Comparison of ENCODE assay signal across 9 mouse cellular contexts in genomic region chr5:101703374-101704260, GRCm38 (mm10). TPM values are rescaled to one million over a fixed set of nuclear protein-coding genes. Genes with fewer than 3 reads are reported as not detected.
A peak's percentile ranks its signal among the peaks of the same experiment; 100 is the strongest.
DNase-seq lines count a peak whose midpoint lies in the region; ATAC-seq and TF ChIP-seq lines count a peak whose summit lies in the region.
"Had no signal": no experiment of that assay in that cellular context is flagged by ENCODE, and none has a peak within 500 bp of the region (broad histone marks: within the 10 kb centered on the region; RNA-seq: fewer than 3 reads in every experiment).

No protein-coding gene starts in this region.

- H3K9ac ChIP-seq in limb, embryonic 15.5 days: no peak overlapping the region
- H3K9ac ChIP-seq: neural tube, embryonic 13.5 days had no signal

- no peaks in the 10 kb centered on the region for H3K27me3 ChIP-seq in limb, embryonic 15.5 days

- no peak for ATAC-seq in limb, embryonic 15.5 days (ENCODE audit: insufficient number of reproducible peaks, low FRiP score, low TSS enrichment, low read depth)

- no peak for TF ChIP-seq CTCF in left cerebral cortex, adult 2 months (IDR thresholded peaks at IDR 0.05)
- no peak for TF ChIP-seq CTCF in brain, embryonic 14.5 days (IDR thresholded peaks at IDR 0.05; ENCODE audit: borderline replicate concordance, extremely low read depth, insufficient read depth, insufficient read length)
- no peak for TF ChIP-seq CTCF in gastrocnemius, adult 2 months (IDR thresholded peaks at IDR 0.05)

- H3K27ac ChIP-seq in left cerebral cortex, adult 2 months: no peak overlapping the region
- no peak overlapping the region for H3K27ac ChIP-seq in limb, embryonic 15.5 days
- H3K27ac ChIP-seq in gastrocnemius, adult 2 months: no peak overlapping the region
- H3K27ac ChIP-seq: neural tube, embryonic 13.5 days had no signal

- 56% methylated on average over 24 of the region's 25 CpGs for WGBS in limb, embryonic 15.5 days

- H3K36me3 ChIP-seq in limb, embryonic 15.5 days: no peaks in the 10 kb centered on the region
- H3K36me3 ChIP-seq: neural tube, embryonic 13.5 days had no signal

- 0 out of 2 replicates have a peak overlapping the region, but pooled peaks have one; percentile 12 for H3K4me2 ChIP-seq in limb, embryonic 15.5 days
- H3K4me2 ChIP-seq: neural tube, embryonic 13.5 days had no signal

- intact Hi-C loops in left cerebral cortex, adult 2 months (cut with DNase I): no loop called here
- intact Hi-C loops in gastrocnemius, adult 2 months (cut with DNase I): no loop called here

- peak; percentile 15 for DNase-seq in adrenal gland, postnatal 14 days
- no peak for DNase-seq in adrenal gland, postnatal 4 days (ENCODE audit: low spot score in 2 of 2)
- peak in 1 of 2 experiments; percentile 32 for DNase-seq in left cerebral cortex, adult 2 months (ENCODE audit: extremely low spot score in 1 of 2, low spot score in 2 of 2)
- DNase-seq in left cerebral cortex, adult 11 months (ENCODE audit: low spot score): no peak
- peak; percentile 15 for DNase-seq in brain, embryonic 14.5 days (ENCODE audit: low read depth)
- DNase-seq in gastrocnemius, adult 2 months: no peak
- DNase-seq in embryo, embryonic 10 days (ENCODE audit: low spot score): no peak

- peak overlapping the region; percentile 13; the same call in 1 of the 2 replicates for H3K4me3 ChIP-seq in left cerebral cortex, adult 2 months
- H3K4me3 ChIP-seq in limb, embryonic 15.5 days: peak overlapping the region; percentile 10; the same call in 1 of the 2 replicates
- no peak overlapping the region for H3K4me3 ChIP-seq in gastrocnemius, adult 2 months
- H3K4me3 ChIP-seq: neural tube, embryonic 13.5 days had no signal

- no peaks in the 10 kb centered on the region for H3K9me3 ChIP-seq in limb, embryonic 15.5 days
- H3K9me3 ChIP-seq: neural tube, embryonic 13.5 days had no signal

- TF ChIP-seq POLR2A in brain, embryonic 14.5 days (IDR thresholded peaks at IDR 0.05; ENCODE audit: borderline replicate concordance, extremely low read depth, insufficient read depth, insufficient read length, poor library complexity, severe bottlenecking): no peak

- H3K4me1 ChIP-seq in limb, embryonic 15.5 days: no peaks in the 10 kb centered on the region
- H3K4me1 ChIP-seq: neural tube, embryonic 13.5 days had no signal

RNA-seq across cellular contexts. Expression of gene Nkx6-1, which starts 38.8 kb away (rescaled TPM):
- 0.15 TPM in 1 of 2 replicates, not detected in the other for total RNA-seq in adrenal gland, postnatal 14 days (2021)
- total RNA-seq in adrenal gland, postnatal 4 days (2021): 1 to 10 TPM in 1 of 2 experiments, not detected in 1; 1.8 TPM
- total RNA-seq in left cerebral cortex, adult 2 months (2021): under 1 TPM; 0.12 to 0.20 TPM
- polyA plus RNA-seq in brain, embryonic 14.5 days (2012; rRNA removed): 3.3 and 9.3 TPM in 2 replicates
- polyA plus RNA-seq in limb, embryonic 15.5 days (2015; fragmentation: Nextera tagmentation; extraction: Ambion mirVana): 0.12 TPM in 1 of 2 replicates, not detected in the other
- total RNA-seq in gastrocnemius, adult 2 months (2021): not detected

Comparison
In these comparisons a context has a peak if more than half of its experiments do, and no peak if none do; other contexts are left out.
1. DNase-seq: peak in adrenal gland, postnatal 14 days (single experiment) and brain, embryonic 14.5 days (single experiment); none in adrenal gland, postnatal 4 days (0 of 2), left cerebral cortex, adult 11 months (single experiment), gastrocnemius, adult 2 months (single experiment) and embryo, embryonic 10 days (single experiment).